Mouse (Mus musculus) olfactory bulb, adult 2 months (tissue): ENCODE measurements around the gene Fggy. TPM values are rescaled to one million over a fixed set of nuclear protein-coding genes. Genes with fewer than 3 reads are reported as not detected.

Experiments
- H3K27ac ChIP-seq: fragments of 200-500 bp; 2 replicates; pipeline ENCODE4 v1.5.1; 2012; ENCODE audit warnings: low read depth, low read length; ENCODE audit not compliant: insufficient read depth
- H3K4me1 ChIP-seq: fragments of 200-500 bp; 2 replicates; pipeline ENCODE4 v1.6.1; 2012; ENCODE audit warnings: low read length; ENCODE audit not compliant: control insufficient read depth, insufficient read depth
- H3K4me3 ChIP-seq: fragments of 200-500 bp; 2 replicates; pipeline ENCODE4 v1.5.1; 2012; ENCODE audit warnings: mild to moderate bottlenecking, low read depth, low read length, moderate library complexity; ENCODE audit not compliant: insufficient read depth
- CTCF ChIP-seq: fragments of 200-500 bp; IDR thresholded peaks from 2 replicates; pipeline ENCODE4 v1.5.1; 2012; ENCODE audit warnings: low read depth, mild to moderate bottlenecking, low read length, moderate library complexity; ENCODE audit not compliant: insufficient read depth
- POLR2A ChIP-seq: fragments of 200-500 bp; IDR thresholded peaks from 2 replicates; pipeline ENCODE4 v1.6.1; 2012; ENCODE audit warnings: mild to moderate bottlenecking, low read depth, low read length, moderate library complexity; ENCODE audit not compliant: insufficient read depth
- WGBS: fragments of 180-500 bp; shearing (Covaris S2); methylation state at CpG from one replicate; pipeline ENCODE4 v1.1.7; 2018; 5-methylcytosine and 5-hydroxymethylcytosine counted together
- polyA plus RNA-seq: library from polyadenylated mRNA; stranded (reverse); fragments of >200 nt; gene quantifications from 2 replicates; pipeline ENCODE4 v1.2.4, GENCODE M21; 2012; ENCODE audit warnings: low replicate concordance; ENCODE audit not compliant: missing spikeins, insufficient read depth, insufficient read length

The Fggy gene
- not detected in 2 replicates for polyA plus RNA-seq

DNA sequence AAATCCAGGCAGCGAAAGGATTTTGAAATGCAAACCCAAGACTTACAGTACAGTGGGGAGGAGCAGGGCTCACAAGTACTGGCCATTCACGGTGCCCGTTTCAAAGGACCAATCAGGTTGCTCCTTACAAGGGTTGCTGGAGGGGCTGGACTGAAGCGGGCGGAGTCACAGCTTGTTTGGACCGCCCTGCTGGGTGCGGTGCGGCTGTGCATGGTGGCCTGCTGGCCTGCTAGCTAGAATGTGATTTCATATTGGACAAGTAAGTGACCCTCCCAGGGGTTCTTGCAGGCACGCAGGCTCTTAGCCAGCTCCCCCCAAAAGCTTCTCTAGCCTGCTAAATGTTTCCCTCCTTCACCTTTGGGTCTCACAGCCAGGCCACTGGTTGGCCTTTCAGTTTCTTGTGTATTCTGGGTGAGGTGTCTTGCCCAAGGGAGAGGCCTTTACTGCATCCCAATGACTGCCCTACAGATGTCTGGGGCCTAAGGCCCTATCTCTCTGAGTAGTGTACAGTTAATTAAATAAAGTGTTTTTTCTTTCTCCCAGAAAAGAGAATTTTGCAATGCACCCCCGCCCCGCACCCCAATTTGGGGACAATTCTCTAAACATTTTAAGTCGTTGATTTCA lies at the start of gene Fggy:
TSS of gene Fggy (plus strand) at position 175 of the 624 bp plus-strand sequence.
- WGBS, result 38% methylated on average over 12 of the region's 12 CpGs
- Histone ChIP-seq H3K4me3 (peak within 1 kb of the TSS; percentile 32), H3K4me1 (no peaks in the 10 kb centered on the region), H3K27ac (peak within 1 kb of the TSS; percentile 24)
- TF ChIP-seq POLR2A (peak; percentile 43; the same call in 1 of the 2 replicates), CTCF (no peak)

DNA sequence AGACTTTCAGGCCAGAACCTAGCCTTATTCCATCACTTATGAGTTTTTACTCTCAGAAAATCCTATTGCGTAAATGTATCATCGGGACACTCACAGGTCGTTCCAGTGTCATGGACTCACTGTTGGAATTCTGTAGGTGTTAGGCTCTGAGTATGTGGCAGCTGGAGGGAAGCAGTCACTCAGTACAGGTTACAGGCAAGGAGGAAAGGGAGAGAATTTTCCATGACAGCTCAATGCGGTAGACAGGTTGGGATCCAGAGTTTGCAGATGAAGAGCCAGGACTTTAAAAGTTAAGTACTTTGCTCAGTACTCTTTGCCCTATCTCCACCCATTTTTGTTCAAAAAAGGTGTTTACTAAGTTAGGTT lies 49.4 kb upstream of the Fggy start:
- no peaks in the 10 kb centered on the region for H3K4me1 ChIP-seq
- 95% methylated on average over 4 of the region's 4 CpGs for WGBS
- TF ChIP-seq CTCF, result no peak
- H3K27ac ChIP-seq, result no peak overlapping the region
- H3K4me3 ChIP-seq, result no peak overlapping the region

DNA sequence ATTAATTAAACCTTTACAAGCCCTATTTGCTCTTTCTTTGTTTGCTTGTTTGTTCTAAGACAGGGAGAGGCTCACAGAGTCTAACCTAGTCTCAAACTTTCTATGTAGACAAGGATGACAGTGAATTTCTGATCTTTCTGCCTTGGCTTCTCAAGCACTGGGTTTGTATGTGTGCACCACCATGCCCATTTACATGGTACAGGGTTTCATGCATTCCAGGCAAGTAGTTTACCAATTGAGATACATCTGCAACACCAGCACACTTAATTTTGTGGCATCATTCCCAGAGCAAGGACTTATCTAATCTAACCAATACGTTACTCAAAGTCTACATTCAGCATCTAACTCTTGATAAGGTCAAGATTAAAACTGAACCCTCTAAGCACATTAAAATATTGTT lies 38.9 kb upstream of the Fggy start:
- 91% methylated on average over 1 of the region's 1 CpGs for WGBS
- no peaks in the 10 kb centered on the region for H3K4me1 ChIP-seq
- TF ChIP-seq POLR2A, result no peak
- TF ChIP-seq CTCF, result no peak
- H3K4me3 ChIP-seq, result no peak overlapping the region
- no peak overlapping the region for H3K27ac ChIP-seq

DNA sequence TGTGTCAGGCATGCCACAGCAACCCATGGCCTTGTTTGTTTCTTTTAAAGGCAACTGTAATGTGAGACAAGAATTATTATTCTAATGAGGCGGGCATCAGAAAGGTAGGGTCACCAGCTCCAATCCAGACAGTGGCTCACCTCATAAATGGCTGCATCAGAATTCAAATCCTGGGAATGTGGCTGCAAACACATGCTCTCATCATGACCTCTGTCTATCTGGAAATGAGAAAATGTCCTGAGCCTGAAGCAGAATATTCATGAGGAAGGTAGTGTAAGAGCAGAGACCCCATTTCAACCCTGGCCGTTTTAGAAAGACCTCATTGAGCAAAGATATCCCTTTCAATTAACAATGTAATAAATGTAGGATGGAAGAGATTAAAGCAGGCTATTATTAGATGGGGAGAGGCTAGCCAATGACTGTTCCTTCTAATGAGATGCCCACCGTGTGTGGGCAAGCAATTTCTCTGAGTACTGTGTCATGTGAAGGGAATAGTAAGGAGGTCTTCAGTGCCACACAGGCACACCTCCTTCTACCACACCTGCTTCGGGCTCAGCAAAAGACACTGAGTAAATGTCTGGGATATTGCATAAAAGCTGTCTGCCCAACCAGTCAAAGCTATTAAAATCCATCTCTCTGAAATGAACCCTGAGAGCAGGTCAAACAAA lies 37.2 kb upstream of the Fggy start:
- TF ChIP-seq POLR2A (no peak), CTCF (no peak)
- no peak overlapping the region for H3K4me3 ChIP-seq
- WGBS, result 66% methylated on average over 4 of the region's 4 CpGs
- no peaks in the 10 kb centered on the region for H3K4me1 ChIP-seq
- no peak overlapping the region for H3K27ac ChIP-seq

DNA sequence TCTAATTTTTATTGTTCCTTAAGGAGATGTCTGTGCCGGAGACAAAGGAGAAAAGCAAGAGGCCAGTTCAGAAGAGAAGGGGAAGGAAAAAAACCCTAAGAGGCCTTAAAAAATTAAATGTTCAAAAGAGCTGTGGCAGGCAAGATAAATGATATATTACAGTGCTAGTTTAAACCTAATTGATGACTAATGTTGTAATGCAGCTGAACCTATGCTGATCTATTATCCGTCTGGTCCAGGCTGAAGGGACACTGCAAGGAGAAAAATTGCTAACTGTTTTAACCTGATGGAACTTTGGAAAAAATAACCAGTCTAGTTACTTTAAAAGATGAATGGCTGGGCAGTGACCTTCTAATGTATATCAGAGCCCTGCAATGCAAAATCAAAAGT lies 36.7 kb upstream of the Fggy start:
- Histone ChIP-seq H3K4me3 (no peak overlapping the region), H3K27ac (no peak overlapping the region), H3K4me1 (no peaks in the 10 kb centered on the region)
- no peak for TF ChIP-seq POLR2A
- TF ChIP-seq CTCF, result no peak
- WGBS, result 81% methylated on average over 2 of the region's 2 CpGs

DNA sequence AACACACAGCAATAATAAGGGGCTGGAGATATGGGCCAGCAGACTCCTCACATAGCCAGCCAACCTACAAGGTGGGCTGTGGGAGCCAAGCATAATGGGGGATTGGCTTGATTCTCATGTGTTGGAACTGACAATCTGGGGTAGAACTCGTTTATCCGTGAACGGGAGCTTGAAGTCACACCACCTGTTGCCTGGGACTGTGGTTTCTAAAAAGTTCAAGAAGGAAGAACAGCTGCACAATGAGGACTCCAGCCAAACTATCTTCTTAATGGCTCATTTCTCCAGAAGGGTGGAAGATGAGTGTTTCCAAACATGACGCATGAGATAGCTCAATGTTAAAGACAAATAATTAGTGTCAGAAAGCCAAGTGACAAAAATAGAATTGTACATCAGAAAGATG lies 30.7 kb upstream of the Fggy start:
- TF ChIP-seq POLR2A (no peak), CTCF (no peak)

DNA sequence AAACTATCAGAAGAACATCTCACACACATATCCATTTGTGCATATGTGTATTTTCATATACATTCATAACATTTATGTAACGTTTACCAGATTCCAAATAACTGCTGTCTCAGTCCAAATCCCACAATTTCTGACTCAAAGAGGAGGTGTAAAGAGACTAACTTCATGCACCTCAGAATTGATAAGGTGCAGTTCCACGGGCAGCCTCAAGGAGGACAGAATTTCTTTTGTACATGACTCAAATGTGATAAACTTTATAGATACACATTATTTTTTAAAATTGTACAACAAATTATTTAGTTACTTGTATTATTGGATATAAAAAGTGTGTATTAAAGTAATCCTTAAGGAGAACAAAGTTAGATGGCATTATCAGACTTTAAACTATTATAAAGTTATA lies 26.6 kb upstream of the Fggy start:
- no peak overlapping the region for H3K4me3 ChIP-seq
- TF ChIP-seq POLR2A (no peak), CTCF (no peak)
- 76% methylated on average over 2 of the region's 2 CpGs for WGBS
- no peak overlapping the region for H3K27ac ChIP-seq
- H3K4me1 ChIP-seq, result no peaks in the 10 kb centered on the region

More for the DNA sequence above, 30.7 kb upstream of the Fggy start:
- Histone ChIP-seq H3K4me3 (no peak overlapping the region), H3K27ac (no peak overlapping the region), H3K4me1 (no peaks in the 10 kb centered on the region)
- WGBS, result 79% methylated on average over 4 of the region's 4 CpGs

DNA sequence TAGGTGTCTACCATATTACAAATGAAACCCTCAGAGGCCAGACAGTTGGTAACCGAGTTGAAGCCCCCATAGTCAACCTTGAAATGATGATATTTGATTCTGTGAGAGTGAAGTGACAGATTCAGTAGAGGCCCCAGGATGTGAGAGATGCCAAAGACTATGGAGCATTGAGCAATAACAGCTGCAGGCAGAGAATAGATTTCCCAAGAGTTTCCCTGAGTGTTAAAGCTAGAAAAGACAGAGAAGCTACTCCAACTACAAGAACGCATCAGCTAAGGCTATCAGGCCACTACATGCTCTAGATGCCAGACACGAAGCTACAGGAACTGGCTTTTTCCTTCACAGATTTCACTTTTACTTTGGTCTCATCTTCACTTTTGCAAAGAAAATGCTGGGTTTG lies 23.4 kb upstream of the Fggy start:
- over 99% methylated on average over 3 of the region's 3 CpGs for WGBS
- no peak for TF ChIP-seq POLR2A
- TF ChIP-seq CTCF, result no peak
- H3K4me3 ChIP-seq, result no peak overlapping the region
- no peaks in the 10 kb centered on the region for H3K4me1 ChIP-seq
- H3K27ac ChIP-seq, result no peak overlapping the region

DNA sequence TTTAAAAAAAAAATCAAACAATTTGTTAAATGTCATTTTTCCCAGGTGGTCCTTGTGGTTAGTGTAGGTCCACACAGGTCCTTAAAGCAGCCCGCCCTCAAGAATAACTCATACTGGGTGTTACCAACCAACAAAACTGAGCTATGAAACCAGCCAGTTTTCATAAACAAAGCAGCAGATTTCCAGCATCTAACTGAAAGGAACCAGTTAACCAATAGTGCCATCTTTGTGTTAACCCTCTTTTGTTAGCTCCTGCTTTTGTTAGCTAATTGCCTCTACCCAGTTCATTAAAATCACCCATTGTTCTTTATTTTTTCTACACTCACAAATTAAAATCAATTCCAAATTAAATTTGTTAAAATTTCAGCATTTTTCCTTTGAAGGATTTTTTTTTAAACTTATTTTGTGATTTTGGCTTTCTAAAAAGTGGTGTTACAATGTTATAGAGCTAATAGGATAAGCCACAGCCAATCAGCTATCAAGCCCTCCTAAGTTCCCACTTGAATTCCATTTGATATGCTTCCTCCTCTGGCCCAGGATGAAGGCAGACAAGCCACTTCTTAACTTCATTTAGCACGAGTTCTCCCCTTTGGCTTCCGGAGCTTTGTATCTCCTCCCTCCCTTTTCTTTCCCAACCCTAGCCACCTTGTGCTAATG lies 15.8 kb upstream of the Fggy start:
- WGBS, result 79% methylated on average over 3 of the region's 3 CpGs
- no peak for TF ChIP-seq CTCF
- no peak for TF ChIP-seq POLR2A

More for the DNA sequence above, 15.8 kb upstream of the Fggy start:
- H3K4me1 ChIP-seq, result no peaks in the 10 kb centered on the region
- H3K27ac ChIP-seq, result no peak overlapping the region
- H3K4me3 ChIP-seq, result no peak overlapping the region
